Mouse (Mus musculus) small intestine, adult 2 months (tissue): ENCODE data around the gene Dmrtc2. TPM values are rescaled to one million over a fixed set of nuclear protein-coding genes. Genes with fewer than 3 reads are reported as not detected.

Experiments used
- H3K27ac ChIP-seq: fragments of 200-500 bp; 2 replicates; pipeline ENCODE4 v1.5.1; 2012; ENCODE audit warnings: low read depth, low read length, control low read depth, inconsistent platforms; ENCODE audit not compliant: insufficient read depth
- H3K27me3 ChIP-seq: fragments of 200-500 bp; 2 replicates; pipeline ENCODE4 v1.6.1; 2012; ENCODE audit warnings: mild to moderate bottlenecking, moderate library complexity, low read length, inconsistent platforms; ENCODE audit not compliant: control insufficient read depth, insufficient read depth
- H3K36me3 ChIP-seq: fragments of 200-500 bp; 2 replicates; pipeline ENCODE4 v1.6.1; 2012; ENCODE audit warnings: mild to moderate bottlenecking, low read length, control low read depth, inconsistent platforms; ENCODE audit not compliant: control insufficient read depth, insufficient read depth
- H3K4me1 ChIP-seq: fragments of 200-500 bp; 2 replicates; pipeline ENCODE4 v1.6.1; 2012; ENCODE audit warnings: low read length, inconsistent platforms, mixed read lengths; ENCODE audit not compliant: control insufficient read depth, insufficient read depth, insufficient read length
- H3K4me3 ChIP-seq: fragments of 200-500 bp; 2 replicates; pipeline ENCODE4 v1.5.1; 2012; ENCODE audit warnings: low read depth, mild to moderate bottlenecking, control low read depth, inconsistent platforms, low read length, moderate library complexity
- CTCF ChIP-seq: fragments of 200-500 bp; IDR thresholded peaks from 2 replicates; pipeline ENCODE4 v1.5.1; 2012; ENCODE audit warnings: low read depth, mild to moderate bottlenecking, control low read depth, inconsistent platforms, low read length, moderate library complexity, mixed read lengths; ENCODE audit not compliant: insufficient replicate concordance, insufficient read length; ENCODE audit errors: extremely low read depth
- POLR2A ChIP-seq: fragments of 200-500 bp; IDR thresholded peaks from 2 replicates; pipeline ENCODE4 v1.6.1; 2012; ENCODE audit warnings: low read depth, mild to moderate bottlenecking, control low read depth, inconsistent platforms, low read length, moderate library complexity
- WGBS: fragments of 180-500 bp; shearing (Covaris S2); methylation state at CpG from one replicate; pipeline ENCODE4 v1.1.7; 2018; 5-methylcytosine and 5-hydroxymethylcytosine counted together
- polyA plus RNA-seq: library from polyadenylated mRNA; depleted of rRNA; stranded (reverse); fragments of >200 nt; gene quantifications from 2 replicates; pipeline ENCODE4 v1.2.3, GENCODE M21; 2012

Dmrtc2 gene
- polyA plus RNA-seq, 1 experiment, result not detected

GRCm38 (mm10) chr7:24852557-24853232 lies 17.2 kb upstream of the Dmrtc2 start:
- 64% methylated on average over 8 of the region's 8 CpGs for WGBS
- Histone ChIP-seq H3K27ac (no peak overlapping the region), H3K36me3 (no peaks in the 10 kb centered on the region), H3K4me3 (no peak overlapping the region), H3K27me3 (no peaks in the 10 kb centered on the region), H3K4me1 (peaks cover 2% of the 10 kb centered on the region; the same call in 1 of the 2 replicates)
- no peak for TF ChIP-seq POLR2A
- no peak for TF ChIP-seq CTCF

GRCm38 (mm10) chr7:24853233-24853563 lies 16.7 kb upstream of the Dmrtc2 start:
- no peak overlapping the region for H3K4me3 ChIP-seq
- TF ChIP-seq CTCF (no peak), POLR2A (no peak)
- H3K4me1 ChIP-seq, result peaks cover 2% of the 10 kb centered on the region; the same call in 1 of the 2 replicates
- no peak overlapping the region for H3K27ac ChIP-seq
- no peaks in the 10 kb centered on the region for H3K36me3 ChIP-seq
- no peaks in the 10 kb centered on the region for H3K27me3 ChIP-seq

- H3K36me3 ChIP-seq, result no peaks in the 10 kb centered on the region
- no peaks in the 10 kb centered on the region for H3K27me3 ChIP-seq
- WGBS, result 47% methylated on average over 7 of the region's 7 CpGs
- no peak for TF ChIP-seq POLR2A
- TF ChIP-seq CTCF, result no peak
- peaks cover 2% of the 10 kb centered on the region; the same call in 1 of the 2 replicates for H3K4me1 ChIP-seq
- no peak overlapping the region for H3K27ac ChIP-seq
- no peak overlapping the region for H3K4me3 ChIP-seq
Observed at GRCm38 (mm10) chr7:24853695-24854094, 16.2 kb upstream of the Dmrtc2 start.

- no peaks in the 10 kb centered on the region for H3K36me3 ChIP-seq
- H3K27me3 ChIP-seq, result no peaks in the 10 kb centered on the region
- 53% methylated on average over 6 of the region's 6 CpGs for WGBS
- H3K27ac ChIP-seq, result no peak overlapping the region
- TF ChIP-seq CTCF, result no peak
- TF ChIP-seq POLR2A, result no peak
- no peaks in the 10 kb centered on the region for H3K4me1 ChIP-seq
- H3K4me3 ChIP-seq, result no peak overlapping the region
Observed at GRCm38 (mm10) chr7:24856460-24857120, 13.3 kb upstream of the Dmrtc2 start.

- no peaks in the 10 kb centered on the region for H3K4me1 ChIP-seq
- no peak overlapping the region for H3K27ac ChIP-seq
- 68% methylated on average over 5 of the region's 5 CpGs for WGBS
- H3K27me3 ChIP-seq, result no peaks in the 10 kb centered on the region
- no peak overlapping the region for H3K4me3 ChIP-seq
- H3K36me3 ChIP-seq, result no peaks in the 10 kb centered on the region
- TF ChIP-seq POLR2A (no peak), CTCF (no peak)
Observed at GRCm38 (mm10) chr7:24859234-24859633, 10.6 kb upstream of the Dmrtc2 start.

- no peaks in the 10 kb centered on the region for H3K36me3 ChIP-seq
- no peak within 1 kb of the TSS for H3K27ac ChIP-seq
- WGBS, result 80% methylated on average over 7 of the region's 7 CpGs
- H3K27me3 ChIP-seq, result no peaks in the 10 kb centered on the region
- H3K4me3 ChIP-seq, result no peak within 1 kb of the TSS
- no peaks in the 10 kb centered on the region for H3K4me1 ChIP-seq
- TF ChIP-seq CTCF (no peak), POLR2A (no peak)
Observed at GRCm38 (mm10) chr7:24861913-24862312, 7.9 kb upstream of the Dmrtc2 start, which contains the start of gene Gm9844. Gm9844 (plus strand) TSS chr7:24862213.

- WGBS, result 67% methylated on average over 4 of the region's 4 CpGs
- no peaks in the 10 kb centered on the region for H3K36me3 ChIP-seq
- H3K4me1 ChIP-seq, result no peaks in the 10 kb centered on the region
- H3K27ac ChIP-seq, result no peak overlapping the region
- no peaks in the 10 kb centered on the region for H3K27me3 ChIP-seq
- no peak overlapping the region for H3K4me3 ChIP-seq
- TF ChIP-seq CTCF, result no peak
- no peak for TF ChIP-seq POLR2A
Observed at GRCm38 (mm10) chr7:24862853-24863252, 7.0 kb upstream of the Dmrtc2 start.
